Mouse (Mus musculus) mouse trophoblast stem cell (cell line): Measurements from ENCODE around the gene F830045P16Rik.
"Not testable (repeated sequence)": the region's sequence is repeated elsewhere in the genome, so short reads cannot be mapped to it uniquely, and the experiment has no call there.

ENCODE experiments used
- in situ Hi-C, 2 experiments: fragments of 300-500 bp; cut with MseI, MboI; formaldehyde crosslinking; loops; 2 replicates in 1 of 2; 3 replicates in 1 of 2; pipeline ENCODE4 v1.15.1; 2025

The F830045P16Rik gene

GRCm38 (mm10) chr2:129545596-129545995 is 9.2 kb upstream of the F830045P16Rik start:
- in situ Hi-C loops: no loop called here

GRCm38 (mm10) chr2:129544919-129545318 is 8.5 kb upstream of the F830045P16Rik start:
- in situ Hi-C loops: no loop called here

GRCm38 (mm10) chr2:129544448-129544847 is 8.0 kb upstream of the F830045P16Rik start:
- in situ Hi-C loops: no loop called here

GRCm38 (mm10) chr2:129540036-129540435 is 3.6 kb upstream of the F830045P16Rik start:
- in situ Hi-C loops: no loop called here

GRCm38 (mm10) chr2:129539175-129539574 is 2.8 kb upstream of the F830045P16Rik start:
- in situ Hi-C loops: no loop called here

- in situ Hi-C loops: no loop called here
Observed at GRCm38 (mm10) chr2:129537926-129538325, 1.5 kb upstream of the F830045P16Rik start.

- in situ Hi-C loops: no loop called here
Observed at GRCm38 (mm10) chr2:129537360-129537759, 958 bp upstream of the F830045P16Rik start.

GRCm38 (mm10) chr2:129536926-129537325 is 524 bp upstream of the F830045P16Rik start:
- in situ Hi-C loops: no loop called here

GRCm38 (mm10) chr2:129534886-129535591 is 1.4 kb downstream of the F830045P16Rik start:
- in situ Hi-C loops: no loop called here

- in situ Hi-C loops: no loop called here
Observed at GRCm38 (mm10) chr2:129531890-129532289, 4.5 kb downstream of the F830045P16Rik start.

GRCm38 (mm10) chr2:129531102-129531501 is 5.3 kb downstream of the F830045P16Rik start:
- in situ Hi-C loops: no loop called here

GRCm38 (mm10) chr2:129529297-129530209 is 6.8 kb downstream of the F830045P16Rik start:
- in situ Hi-C loops: no loop called here

GRCm38 (mm10) chr2:129527916-129528315 is 8.5 kb downstream of the F830045P16Rik start:
- in situ Hi-C loops: no loop called here

- in situ Hi-C loops: no loop called here
Observed at GRCm38 (mm10) chr2:129526322-129526721, 10.1 kb downstream of the F830045P16Rik start.

GRCm38 (mm10) chr2:129525644-129526043 is 10.8 kb downstream of the F830045P16Rik start:
- in situ Hi-C loops: no loop called here

GRCm38 (mm10) chr2:129518526-129518925 is 17.9 kb downstream of the F830045P16Rik start:
- in situ Hi-C loops: no loop called here

- in situ Hi-C loops: no loop called here
Observed at GRCm38 (mm10) chr2:129514923-129515920, 21.2 kb downstream of the F830045P16Rik start.

GRCm38 (mm10) chr2:129514401-129514667 is 22.1 kb downstream of the F830045P16Rik start:
- in situ Hi-C loops: no loop called here

- in situ Hi-C loops: no loop called here
Observed at GRCm38 (mm10) chr2:129513546-129514400, 22.6 kb downstream of the F830045P16Rik start.

GRCm38 (mm10) chr2:129512147-129512546 is 24.3 kb downstream of the F830045P16Rik start:
- in situ Hi-C loops: not testable (repeated sequence)

GRCm38 (mm10) chr2:129502641-129503040 is 33.8 kb downstream of the F830045P16Rik start:
- in situ Hi-C loops: no loop called here
